Mouse (Mus musculus): ENCODE data around the gene Stk17b.

The Stk17b gene

GRCm38 (mm10) chr1:53784721-53785418 lies at the start of gene Stk17b:
Gene Stk17b (minus strand): TSS chr1:53785224.
- DNase-seq, result peak; percentile 81

- DNase-seq, result no peak
Observed at GRCm38 (mm10) chr1:53830286-53830685, 45.3 kb upstream of the Stk17b start.

DNA sequence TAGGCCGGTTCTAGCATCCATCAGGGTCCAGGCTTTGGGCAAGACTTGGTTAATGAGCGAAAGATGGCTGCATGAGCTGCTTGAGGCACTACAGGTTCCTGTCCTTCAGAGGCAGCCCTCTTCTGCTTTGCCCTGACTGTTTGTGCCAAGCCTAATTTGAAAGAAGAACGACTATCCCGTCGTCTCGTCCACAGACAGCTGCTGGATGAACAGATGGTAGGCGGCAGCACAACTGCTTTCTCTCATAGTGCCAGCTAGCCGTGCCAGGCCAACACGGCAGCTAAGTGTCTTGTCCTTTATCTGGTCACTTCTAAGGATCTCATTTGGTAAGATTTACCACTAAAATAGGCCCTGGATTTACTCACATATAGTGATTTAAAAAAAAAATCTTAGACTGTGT lies 44.1 kb upstream of the Stk17b start:
- DNase-seq, result no peak

DNA sequence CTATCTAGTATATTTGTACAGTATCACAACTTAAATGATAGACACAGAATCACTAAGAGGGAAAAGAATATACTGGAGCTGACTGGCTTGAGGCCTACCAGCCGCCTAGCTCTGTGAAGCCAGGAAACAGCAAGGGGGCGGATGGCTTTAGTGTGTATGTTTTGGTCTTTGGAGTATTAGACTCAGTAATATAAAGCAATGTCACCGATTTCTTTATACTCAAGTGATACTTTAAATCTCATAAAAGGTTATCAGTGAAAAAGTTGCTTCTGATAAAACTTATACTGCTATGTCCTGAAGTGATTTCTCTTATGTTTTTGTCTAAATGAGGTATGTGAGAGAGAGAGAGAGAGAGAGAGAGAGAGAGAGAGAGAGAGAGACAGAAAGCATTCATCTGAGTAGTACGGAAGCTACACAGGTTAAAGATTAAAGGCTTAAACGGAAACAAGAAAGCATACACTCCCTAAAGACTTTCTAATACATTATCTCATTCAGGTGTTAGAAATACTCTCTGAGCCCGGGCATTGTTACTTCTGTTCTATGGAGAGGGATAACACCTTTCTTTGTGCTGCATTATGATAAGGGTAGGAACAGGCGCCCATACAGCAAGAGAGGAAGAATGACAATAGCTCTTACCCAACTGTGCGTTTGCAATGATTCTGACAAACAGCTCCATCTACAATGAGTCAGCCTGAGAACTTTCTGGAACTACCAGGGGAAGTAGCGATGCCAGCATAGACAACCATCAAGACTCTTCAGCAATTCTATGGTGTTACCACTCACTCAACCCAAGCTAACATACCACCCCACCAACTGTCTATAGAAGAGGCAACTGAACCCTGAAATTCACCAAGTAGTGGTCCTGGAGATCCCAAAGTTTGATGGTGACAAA lies 39.7 kb upstream of the Stk17b start:
- DNase-seq, result no peak

DNA sequence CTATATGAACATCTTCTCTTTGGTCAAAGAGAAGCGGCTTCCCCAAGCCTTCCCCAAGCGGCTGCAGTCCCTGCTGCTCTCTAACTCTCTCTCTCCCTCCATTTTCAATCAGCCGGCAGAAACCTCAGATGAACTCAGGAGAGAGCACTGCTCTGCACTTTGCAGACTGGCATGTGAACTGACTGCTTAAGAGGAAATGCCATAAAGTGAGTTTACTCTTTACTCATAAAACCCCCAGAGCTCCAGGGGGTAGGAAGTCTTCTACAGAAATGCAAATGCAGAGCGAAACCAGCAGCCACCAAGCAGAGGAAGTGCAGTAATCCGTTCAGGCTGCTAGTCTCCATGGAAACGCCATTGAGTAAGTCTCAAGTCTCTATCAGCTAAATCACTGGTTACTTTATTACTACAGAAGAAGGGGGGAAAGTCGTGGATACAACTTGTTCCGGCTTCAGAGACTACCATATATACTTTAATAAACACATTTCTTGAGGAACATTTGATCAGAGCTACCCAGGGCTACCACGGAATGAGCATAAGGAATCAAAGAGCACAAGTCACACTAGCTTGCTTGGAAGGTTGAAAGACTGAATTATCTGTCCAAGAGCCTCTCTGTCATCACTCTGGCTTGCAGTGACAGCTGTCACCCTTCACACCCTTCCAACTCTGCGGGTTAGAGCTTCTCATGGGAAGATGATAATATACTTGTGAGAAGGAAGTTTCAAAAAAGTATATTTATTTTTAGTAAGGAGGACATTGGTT lies 38.8 kb upstream of the Stk17b start:
- peak; percentile 58 for DNase-seq

DNA sequence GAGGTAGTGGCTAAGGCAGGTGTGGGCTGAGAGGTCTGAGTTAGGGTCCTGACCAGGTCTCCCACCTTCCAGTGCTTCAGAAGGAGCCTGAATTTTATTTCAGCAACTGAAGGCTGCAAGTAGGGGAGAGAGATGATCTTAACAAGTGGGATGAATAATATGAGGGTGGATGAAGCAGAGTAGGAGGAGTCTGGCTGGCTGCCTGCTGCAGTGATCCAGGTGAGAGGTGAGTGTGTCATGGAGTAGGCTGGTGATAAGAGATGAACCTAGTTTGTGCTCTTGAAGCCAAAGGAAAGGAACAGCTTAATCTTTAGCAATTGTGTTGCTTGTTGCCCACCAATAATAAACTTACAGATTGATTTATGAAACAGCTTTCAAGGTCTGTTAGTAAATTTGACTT lies 37.0 kb upstream of the Stk17b start:
- no peak for DNase-seq

- DNase-seq, result no peak
Observed at GRCm38 (mm10) chr1:53820041-53820632, 35.1 kb upstream of the Stk17b start.

DNA sequence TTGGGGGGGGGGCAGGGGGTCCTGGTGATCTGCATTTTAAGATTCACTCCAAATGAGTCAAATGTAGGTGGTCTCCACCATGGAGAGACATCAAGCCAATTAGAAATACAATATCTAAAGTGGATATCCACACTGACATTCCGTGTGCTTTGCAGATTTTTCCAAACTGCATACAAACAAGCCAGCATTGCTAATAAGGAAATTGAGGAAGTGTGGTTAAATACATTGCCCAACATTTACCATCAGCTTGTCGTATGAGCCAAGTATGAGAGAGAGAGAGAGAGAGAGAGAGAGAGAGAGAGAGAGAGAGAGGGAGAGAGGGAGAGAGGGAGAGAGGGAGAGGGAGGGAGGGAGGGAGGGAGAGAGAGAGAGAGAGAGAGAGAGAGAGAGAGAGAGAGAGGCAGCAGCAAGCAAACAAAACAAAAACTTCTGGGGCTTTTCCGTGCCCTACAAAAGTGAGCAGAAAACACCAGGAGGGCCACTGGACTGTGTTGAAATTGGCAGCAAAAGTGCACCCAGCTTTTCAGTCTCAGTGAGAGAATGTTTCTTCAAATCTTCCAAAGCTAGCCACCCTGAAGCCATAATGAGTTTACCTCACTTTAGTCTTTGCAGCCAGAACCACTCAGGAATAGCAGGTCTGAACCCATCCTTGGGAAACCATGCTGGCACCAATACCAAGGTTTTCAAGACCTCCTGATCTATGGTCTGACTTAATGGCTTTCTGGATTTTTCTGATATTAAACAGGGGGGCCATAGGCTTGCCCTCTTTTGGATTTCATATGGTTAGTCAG lies 33.2 kb upstream of the Stk17b start:
- DNase-seq, result no peak

DNA sequence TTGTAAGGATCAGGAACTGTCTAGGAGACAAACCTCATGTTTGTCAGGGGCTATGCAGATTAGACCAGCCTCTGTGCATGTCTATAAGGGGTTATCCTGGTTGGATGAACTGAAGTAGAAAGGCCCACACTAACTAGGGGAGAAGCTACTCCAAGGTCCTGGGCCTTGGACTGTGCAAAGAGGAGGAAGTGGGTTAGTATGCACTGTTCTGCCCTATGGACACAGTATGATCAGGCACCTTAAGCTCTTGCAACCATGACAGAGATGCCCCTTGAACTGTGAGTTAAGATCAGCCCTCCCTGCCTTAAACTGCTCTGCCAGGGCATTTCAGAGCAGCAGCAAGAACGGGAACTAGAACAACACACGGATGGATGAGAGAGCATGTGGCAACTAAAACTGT lies 31.3 kb upstream of the Stk17b start:
- no peak for DNase-seq

DNA sequence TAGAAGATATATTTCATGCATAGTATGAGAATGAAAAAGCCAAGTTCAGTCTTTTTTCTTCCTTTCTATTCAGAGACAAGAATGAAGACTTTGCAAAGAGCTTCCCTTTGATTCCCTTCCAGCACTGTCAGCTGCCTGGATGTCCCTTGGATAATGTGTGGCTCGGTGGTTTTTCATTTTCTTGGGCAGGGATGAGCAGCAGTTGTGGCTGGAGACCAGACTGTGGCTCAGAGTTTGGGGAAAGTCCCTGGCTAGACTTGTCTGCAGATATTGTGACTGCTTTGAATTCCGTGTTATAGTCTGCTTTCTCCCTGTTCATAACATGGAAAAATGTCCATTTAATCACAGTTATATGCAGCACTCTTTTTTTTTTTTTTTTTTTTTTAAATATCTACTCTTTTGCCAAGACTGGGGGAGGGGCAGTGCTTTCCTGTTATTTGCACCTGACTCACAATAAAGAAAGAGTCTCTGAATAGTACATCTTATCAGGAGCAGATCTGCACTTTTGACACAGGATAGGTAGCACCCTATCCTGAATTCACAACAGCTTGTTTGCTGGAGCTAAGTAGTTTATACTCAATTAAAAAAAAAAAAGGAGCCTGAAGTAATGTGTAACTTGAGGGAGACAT lies 29.2 kb upstream of the Stk17b start:
- no peak for DNase-seq

DNA sequence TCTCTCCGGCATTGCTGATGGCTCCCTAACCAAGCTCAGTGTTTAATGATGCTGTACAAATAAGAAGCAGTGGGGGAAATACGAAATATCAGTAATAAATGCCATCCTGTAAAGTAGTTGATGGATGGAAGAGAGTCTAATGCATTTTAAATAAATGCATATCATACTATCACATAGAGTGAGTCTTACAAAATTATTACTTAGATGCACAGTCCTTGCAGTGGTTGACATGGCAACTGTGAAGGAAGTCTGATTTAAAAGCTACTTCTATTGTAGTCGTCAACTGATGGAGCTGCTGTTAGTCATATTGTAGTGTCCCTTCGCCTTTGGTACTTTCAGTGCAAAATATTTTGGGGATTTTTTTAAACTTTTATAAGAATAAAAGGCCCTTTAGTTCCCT lies 26.9 kb upstream of the Stk17b start:
- DNase-seq, result no peak

DNA sequence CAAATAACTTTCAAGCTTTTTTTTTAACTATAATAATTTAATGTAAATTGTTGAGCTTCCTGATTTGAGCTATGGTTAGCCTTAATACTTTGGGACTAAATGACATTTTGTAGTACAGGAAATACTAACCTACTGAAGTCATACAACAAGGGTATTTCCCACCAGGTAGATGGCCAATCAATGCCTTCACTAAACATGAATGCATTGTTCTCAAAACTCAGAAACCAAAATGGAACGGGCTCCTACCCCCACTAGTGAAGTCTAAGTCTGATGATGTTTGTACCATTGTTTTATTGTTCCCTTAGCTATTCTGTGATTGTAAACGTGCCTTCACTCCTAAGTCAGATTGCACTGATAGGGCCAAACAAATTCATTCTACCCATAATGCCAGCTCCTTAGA lies 23.2 kb upstream of the Stk17b start:
- no peak for DNase-seq

DNA sequence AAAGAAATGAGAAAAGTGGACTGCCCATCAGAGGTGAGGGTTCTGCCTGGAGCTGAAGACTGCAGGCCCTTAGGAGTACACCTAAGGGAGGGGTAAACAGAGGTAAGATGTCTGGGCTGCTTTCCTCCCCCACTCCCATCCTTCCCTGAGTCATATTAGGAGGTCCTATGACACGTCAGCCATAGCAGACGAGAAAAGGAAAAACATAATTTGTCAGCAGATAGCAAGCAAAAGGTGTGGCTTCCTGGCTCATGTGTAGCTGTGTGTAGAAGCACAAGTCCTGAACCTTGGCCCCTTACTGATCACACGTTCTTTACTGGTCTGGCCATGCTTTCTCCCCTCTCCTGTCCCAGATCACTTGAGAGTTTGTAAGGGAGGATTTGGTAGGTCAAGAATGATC lies 12.8 kb upstream of the Stk17b start:
- DNase-seq, result no peak

DNA sequence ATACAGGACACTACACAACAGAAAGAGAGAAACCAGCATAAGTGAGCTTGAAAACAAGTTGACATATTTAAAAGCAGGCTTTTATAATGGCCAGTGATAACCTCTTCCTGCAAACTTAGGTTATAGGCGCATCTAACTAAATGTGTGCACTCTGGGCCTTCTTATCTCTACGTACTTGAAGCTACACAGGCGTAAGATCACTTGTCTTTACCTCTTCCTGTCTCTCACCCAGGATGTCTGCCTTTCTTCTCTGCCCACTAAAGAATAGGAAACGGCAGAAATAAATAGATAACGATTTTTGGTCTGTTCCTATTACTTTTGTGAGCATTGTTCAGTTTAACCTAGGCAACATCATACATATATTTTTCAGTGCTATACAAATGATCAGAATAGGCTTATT lies 12.1 kb upstream of the Stk17b start:
- DNase-seq, result no peak

GRCm38 (mm10) chr1:53796271-53796670 lies 11.2 kb upstream of the Stk17b start:
- no peak for DNase-seq

GRCm38 (mm10) chr1:53795591-53795990 lies 10.6 kb upstream of the Stk17b start:
- DNase-seq, result no peak

DNA sequence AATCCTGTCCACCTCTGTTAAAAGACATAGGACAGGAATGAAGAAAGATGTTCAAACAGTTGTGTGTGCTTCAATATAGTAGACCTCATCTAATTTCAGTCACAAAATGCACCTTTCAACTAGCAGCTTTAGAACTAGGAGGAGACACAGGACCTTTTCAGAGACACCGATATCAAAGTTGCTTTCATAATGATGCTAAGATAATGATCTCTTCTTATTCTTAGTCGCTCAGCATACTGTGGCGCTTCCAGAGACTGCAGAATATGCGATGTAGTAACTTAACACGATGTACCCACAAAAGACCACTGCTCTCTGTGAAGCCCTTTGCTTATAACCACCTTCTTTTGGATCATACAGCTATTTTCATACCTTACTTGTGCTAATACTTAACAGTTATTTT lies 10.1 kb upstream of the Stk17b start:
- DNase-seq, result no peak

DNA sequence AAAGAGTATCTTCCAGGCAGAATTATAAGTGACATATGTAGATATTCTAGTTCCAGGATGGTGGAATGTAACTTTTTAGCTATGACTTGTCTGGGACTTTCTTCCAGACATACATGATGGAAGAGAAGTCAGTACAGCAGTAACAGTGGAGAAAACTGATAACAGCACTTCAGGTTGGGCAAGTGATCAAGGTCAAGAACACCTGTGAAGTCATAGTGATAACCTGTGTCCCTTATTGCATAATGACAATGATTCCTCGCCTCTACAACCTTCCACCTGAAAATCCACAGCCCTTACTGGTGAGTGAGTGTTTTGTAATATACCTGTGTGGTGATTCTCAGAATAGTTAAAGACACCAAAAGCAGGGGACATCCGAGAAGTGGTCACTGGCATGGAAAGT lies 9.3 kb upstream of the Stk17b start:
- no peak for DNase-seq

GRCm38 (mm10) chr1:53791343-53791742 lies 6.3 kb upstream of the Stk17b start:
- no peak for DNase-seq

GRCm38 (mm10) chr1:53784291-53784720 lies 718 bp downstream of the Stk17b start:
- DNase-seq, result no peak

DNA sequence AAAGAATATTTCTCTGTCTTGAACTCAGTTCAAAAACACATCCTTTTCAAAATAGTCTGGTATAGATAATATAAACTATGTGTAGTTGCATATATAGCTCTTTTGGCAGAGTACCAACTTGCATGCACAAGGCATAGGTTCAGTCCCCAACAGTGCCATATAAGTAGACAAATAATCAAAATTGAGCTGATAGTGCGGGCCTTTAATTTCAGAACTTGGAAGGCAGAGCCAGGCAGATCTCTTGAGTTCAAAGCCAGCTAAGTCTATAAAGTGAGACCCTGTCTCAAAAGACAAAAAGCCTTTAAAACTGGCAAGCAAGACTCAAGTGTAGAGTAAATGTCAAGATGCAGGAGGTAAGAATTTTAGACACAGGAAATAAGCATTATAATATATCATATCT lies 2.1 kb downstream of the Stk17b start:
- DNase-seq, result no peak

DNA sequence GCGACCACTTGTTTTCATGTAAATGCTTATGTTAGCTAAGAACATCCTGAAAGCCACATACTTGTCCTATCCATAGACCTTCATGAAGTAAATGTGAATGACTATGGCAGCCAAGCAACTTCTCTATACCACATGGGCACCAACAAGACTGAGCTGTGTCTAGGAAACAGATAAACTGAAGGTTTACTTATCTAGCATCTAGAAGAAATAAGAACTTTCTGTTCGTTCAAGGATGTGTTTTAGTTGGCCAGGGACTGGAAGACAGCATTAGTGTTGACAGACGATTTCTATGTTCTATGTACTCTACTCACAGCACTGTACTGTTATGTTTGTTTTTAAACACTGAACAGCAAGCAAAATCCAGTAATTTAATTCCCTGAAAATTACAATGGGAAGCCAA lies 2.9 kb downstream of the Stk17b start:
- no peak for DNase-seq
